Mouse (Mus musculus) layer of hippocampus, adult 9-10 months (tissue): ENCODE measurements around the gene Napsa.

Experiments
- DNase-seq: peaks from one replicate; pipeline ENCODE4 v3.0.0; 2022; ENCODE audit warnings: low spot score

Napsa gene

DNA sequence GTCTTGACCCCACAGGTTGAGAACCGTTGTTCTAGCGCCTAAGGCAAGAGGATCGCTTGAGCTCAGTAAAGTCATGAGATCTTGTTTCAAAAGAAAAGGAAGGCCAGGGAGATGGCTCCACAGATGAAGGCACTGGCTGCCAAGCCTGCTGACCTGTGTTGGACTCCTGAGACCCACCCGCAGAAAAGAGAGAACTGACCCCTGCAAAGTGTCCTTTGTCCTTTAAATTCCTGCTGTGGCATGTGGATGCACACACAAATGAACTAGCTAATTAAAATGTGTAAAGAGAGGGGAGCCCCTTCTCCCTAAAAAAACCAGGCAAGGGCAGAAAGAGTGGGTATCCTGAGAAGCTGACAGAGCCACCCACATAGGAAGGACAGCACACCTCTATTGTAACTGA, 369 bp upstream of the Napsa start:
- DNase-seq = no peak

DNA sequence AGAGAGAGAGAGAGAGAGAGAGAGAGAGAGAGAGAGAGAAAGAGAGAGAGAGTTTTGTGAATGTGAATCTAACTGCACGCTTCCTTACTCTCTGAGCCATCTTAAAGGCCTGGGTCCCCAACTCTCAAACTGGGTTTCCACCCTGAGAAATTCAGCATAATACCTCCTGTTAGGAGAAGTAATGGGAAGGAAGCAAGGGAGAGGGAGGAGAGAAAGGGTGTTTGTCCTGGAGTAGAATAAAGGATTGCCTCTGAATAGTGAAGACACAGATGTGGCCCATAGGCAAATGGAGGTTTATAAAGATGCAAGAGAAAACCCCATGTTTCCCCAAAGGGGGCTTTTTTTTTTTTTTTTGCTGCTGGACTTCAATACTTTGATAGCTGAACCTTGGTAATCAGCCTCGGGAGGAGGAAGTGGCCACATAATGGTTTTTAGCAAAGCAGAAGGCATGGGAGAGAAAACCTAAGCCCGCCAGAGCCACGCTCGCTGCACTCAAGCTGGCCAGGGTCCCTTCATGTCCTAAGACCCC, 840 bp downstream of the Napsa start:
- DNase-seq = no peak

DNA sequence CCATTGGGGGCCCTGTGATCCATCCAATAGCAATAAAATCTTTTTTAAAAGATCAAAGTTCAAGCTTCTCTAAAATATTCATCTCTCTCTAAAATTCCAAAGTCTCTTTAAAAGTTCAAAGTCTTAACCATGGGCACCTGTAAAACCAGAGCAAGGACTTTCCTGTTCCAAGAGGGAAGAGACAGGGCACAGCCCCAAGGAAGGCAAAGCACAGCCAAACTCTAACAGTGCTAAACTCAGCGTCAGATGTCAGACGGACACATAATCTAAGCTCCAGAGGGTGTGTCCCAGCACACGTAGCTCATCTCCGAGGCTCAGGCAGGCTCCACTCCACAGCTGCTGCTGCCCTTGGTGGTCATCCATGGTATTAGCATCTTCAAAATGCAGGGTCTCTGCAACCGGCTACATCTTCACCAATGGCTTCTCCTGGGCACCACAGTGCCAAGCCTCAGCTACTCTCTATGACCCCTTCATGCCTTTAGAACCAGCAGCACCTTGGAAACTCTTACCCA, 4.2 kb downstream of the Napsa start:
- no peak for DNase-seq

DNA sequence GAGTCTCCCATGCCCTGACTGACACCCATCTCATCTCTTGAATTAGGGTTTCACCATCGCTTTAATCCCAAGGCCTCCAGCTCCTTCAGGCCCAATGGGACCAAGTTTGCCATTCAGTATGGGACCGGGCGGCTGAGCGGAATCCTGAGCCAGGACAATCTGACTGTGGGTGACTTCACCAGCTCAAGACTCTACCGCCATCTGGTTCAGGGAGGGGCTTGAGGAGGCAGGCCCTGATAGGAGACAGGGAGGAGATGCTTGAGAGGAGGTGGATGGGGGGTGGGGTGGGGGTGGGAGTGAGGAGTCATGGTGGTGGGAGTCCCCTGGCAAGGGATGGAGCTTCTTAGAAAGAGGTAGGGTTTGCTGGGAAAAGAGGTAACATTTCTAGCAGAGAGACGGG, 9.5 kb downstream of the Napsa start:
- DNase-seq = no peak

DNA sequence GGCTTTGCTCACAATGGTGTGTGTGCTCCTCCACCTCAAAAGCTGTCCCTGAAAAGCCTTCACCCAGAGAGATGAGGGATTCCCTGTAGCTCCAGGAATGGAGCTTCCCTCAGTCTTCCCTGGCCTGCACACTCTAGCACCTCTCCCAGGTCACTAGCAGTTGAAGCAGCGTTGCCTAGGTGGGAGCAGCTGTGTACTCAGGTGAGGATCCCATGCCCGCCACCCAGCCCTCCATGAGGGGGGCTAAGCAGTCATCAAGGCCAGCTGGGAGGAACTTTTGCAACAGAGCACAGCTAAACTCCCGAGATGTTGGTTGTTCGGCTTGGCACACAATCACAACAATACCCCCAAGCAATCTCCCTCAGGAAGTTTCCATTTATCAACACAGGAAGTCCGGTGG, 10.5 kb downstream of the Napsa start:
- DNase-seq = no peak

DNA sequence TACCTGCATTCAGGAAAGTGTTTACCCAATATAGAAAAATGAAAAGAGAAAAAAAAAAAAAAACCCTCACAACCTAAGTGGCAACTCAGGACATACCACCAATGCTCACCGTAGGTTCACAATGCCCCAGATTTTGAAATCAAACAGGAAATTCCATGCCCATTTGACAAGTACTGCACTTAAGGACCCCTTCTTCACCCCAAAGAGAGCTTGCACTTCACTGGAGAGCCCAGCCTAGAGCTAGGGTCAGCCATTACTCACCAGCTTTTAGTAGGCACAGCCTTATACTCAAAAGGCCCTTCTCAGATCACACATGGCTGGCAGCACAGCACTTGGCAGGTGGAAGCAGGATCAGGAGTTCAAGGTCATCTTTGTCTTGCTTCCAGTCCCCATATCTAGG, 11.0 kb downstream of the Napsa start:
- no peak for DNase-seq

DNA sequence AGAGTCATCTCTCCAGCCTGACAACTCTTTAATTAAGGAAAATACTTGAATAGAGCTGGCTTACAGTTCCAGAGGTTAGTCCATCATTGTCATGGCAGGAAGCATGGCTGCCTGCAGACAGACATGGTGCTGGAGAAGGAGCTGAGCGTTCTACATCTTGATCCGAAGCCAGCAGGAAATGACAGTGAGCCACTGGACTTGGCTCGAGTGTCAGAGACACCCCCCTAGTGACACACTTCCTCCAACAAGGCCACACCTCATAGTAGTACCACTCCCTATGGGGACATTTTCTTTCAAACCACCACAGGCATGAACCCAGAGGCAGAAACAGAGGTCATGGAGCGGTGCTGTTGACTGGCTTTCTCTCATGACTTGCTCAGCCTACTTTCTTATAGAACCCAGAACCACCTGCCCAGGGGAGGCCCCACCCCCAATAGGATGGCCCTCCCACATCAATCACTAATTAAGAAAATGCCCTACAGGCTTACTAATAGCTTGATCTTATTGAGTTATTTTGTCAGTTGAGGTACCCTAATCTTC, 12.2 kb downstream of the Napsa start:
- no peak for DNase-seq

DNA sequence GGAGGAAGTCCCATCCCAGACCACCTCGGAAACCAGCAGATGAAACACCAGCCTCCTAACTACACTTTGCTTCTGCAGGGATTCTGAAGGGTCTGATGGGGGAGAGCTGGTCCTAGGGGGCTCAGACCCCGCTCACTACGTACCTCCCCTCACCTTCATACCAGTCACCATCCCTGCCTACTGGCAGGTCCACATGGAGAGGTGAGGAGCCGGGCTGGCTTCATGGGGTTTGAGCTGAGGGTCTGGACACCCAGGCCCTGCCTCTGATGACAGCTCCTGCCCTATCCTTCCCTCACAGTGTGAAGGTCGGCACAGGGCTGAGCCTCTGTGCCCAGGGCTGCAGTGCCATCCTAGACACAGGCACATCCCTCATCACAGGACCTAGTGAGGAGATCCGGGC, 12.7 kb downstream of the Napsa start:
- DNase-seq = no peak

DNA sequence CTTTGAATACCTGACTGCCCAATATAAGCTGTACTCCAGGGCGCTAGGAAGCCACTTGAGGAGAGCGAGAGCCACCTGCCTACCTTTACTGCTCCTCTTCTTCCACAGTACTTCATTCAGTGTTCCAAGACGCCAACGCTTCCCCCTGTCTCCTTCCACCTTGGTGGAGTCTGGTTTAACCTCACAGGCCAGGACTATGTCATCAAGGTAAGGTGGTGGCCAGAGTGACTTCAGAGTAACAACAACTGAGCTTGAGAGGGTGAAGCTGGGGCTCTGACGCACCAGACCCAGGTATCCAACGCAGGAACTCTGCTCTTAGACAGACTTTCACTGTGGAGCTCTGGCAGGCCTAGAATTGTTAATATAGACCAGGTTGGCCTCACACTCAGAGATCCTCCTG, 13.4 kb downstream of the Napsa start:
- no peak for DNase-seq

DNA sequence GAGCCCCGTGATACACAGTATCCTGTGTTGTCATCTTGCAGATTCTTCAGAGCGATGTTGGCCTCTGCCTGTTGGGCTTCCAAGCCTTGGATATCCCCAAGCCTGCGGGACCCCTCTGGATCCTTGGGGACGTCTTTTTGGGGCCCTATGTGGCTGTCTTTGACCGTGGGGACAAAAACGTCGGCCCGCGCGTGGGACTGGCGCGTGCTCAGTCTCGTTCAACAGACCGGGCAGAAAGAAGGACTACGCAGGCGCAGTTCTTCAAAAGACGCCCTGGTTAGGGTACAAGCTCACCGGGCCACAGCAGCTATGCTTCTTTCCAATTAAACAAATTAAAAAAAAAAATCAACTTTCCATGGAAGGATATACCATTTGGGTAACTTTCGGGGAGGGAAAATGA, 14.3 kb downstream of the Napsa start:
- peak; percentile 65 for DNase-seq

DNA sequence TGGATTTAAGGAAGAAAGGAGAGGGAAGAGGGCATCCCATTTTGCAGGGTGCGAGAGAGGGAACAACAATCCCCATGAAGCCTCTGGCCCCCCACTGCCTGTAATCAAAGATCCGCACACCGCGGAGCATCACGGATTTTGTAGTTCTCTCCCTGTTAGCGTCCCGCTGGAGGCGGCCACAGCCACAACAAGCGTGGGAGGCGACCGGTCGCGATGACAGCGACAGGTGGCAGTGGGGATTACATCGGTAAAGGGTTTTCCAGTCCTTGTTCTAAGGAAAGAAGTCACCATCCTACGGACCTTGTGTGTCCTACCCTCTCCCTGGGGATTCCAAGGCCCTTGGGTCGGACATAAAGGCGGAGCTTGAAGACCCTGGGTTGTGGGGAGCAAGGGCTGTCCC, 14.8 kb downstream of the Napsa start:
- DNase-seq = peak; percentile 76

DNA sequence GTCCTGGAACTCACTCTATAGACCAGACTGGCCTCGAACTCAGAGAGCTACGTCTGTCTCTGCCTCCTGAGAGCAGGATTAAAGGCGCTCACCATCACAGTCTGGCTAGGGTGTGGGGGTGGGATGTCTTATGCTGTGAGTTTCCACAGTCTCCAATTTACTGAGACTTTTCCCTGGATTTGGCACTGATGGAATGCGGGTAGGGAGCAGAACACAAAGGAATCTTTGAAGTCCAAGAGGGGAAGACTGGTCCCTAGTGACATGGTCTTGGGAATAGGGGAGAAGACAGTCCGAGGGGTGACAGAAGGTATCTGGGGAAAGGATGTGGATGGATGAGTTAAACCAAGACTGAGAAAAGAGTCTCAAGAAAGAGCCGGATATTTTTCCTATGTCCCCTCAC, 15.5 kb downstream of the Napsa start:
- DNase-seq = no peak

DNA sequence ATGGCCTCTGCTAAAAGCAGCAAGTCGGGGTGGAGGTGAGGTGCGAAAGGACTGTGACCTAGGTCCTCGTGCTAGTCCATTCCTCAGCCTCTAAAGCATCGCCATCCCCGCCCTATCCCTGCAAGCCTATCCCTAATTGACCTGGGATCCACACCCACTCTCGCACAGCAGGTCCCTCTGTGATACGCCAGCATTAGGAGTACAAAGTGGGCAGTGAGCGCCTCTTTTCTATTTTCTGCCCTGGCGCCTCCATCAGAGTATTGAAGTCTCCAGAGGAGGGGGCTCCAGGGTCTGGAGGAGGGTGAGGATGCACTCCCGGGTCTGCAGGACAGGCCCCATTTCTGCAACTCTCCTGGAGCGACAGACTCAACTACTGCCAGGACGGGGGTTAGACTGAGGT, 16.2 kb downstream of the Napsa start:
- DNase-seq = no peak

DNA sequence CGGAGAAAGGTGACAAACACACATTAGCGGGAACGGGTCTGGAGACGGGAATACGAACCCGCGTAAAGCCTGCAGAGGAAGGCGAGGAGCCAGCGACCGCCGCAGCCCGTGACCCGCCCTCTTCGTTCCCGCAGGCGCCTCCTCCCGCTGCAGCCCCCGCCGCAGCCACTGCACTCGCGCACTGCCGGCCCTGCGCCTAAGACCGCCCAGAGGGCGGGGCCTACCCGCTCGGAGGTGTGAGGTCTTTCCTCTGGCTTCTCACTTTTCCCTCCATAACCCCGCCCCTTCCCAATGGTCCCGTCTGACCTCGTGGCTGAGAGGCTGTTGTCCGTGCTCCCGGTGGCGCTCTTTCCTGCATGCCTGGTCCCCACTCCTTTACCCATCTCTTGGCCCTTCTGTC, 17.0 kb downstream of the Napsa start:
- DNase-seq = no peak

DNA sequence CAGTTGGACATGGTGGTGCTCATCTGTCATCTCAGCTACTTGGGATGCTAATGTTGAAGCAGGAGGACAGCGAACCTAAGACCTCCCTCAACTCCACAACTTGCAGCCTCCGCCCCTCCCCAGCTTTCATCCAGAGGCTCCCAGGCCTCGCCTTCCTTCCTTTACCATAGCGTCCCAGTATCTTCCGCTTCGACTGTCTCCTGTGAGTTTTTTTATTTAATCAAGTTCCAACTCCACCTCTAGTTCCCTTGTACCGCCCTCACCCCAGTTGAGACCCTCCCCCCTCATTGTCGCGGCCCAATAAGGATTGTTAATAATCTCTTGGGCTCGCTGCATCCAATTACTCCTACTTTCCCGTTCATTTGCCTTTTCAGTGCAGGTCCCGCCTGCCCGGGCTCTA, 17.8 kb downstream of the Napsa start:
- no peak for DNase-seq

DNA sequence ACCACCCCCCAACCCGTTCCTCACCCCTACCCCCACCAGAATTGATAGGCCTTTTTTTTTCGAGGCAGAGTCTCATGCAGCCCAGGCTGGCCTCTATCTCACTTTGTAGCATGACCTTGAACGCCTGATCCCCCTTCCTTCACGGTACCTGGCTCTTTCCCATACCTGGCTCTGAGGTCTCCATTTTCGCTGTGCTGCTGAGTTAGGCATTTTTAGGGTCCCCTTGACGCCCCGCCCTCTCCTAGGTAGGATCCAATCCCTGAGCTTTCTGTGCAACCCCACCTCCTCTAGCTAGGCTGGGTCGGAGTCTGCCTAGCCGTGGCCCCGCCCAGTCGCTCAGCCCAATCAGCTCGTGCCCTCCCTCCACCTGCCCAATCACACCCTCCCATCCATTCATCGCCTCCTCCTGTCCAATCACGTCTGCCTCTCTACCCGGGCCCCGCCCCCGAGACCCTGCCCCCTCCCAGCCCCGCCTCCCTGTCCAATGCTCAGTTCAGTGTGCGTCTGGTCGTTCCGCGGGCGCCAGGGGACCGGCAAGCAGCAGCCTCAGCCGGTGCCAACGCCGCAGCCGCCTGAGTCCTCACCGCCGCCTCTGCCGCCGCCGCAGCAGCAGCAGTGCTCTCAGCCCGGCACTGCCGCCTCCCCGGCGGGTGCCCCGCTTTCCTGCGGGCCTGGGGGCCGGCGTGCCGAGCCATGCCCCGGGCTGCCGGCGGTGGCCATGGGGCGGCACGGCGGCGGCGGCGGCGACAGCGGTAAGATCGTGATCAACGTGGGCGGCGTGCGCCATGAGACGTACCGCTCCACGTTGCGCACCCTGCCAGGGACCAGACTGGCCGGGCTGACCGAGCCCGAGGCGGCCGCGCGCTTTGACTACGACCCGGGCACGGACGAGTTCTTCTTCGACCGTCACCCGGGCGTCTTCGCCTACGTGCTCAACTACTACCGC, 18.5 kb downstream of the Napsa start, which contains the start of gene Kcnc3:
Gene Kcnc3 (plus strand): TSS at position 263 of the 946 bp plus-strand sequence.
- peak; percentile 71 for DNase-seq

DNA sequence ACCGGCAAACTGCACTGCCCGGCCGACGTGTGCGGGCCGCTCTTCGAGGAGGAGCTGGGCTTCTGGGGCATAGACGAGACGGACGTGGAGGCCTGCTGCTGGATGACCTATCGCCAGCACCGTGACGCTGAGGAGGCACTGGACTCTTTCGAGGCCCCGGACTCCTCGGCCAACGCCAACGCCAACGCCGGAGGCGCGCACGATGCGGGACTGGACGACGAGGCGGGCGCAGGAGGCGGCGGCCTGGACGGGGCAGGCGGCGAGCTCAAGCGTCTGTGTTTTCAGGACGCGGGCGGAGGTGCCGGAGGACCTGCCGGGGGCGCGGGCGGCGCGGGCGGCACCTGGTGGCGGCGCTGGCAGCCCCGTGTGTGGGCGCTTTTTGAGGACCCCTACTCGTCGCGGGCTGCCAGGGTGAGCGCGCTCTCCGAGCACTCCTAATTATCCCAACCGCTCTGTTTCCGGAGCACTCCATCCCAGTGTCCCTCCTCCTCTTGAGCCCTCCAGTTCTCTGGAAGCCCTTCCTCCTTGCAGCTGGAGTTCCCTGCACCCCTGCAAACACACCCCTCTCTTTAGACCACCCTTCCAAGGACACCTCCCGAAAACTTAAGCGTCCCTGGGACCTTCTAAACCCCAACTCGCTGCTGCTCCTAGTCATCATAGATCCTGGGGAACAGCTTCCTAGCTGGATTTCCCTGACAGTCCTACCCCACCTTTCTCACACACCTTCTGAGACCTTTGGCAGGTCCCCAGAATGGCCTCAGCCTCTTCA, 19.4 kb downstream of the Napsa start:
- no peak for DNase-seq

DNA sequence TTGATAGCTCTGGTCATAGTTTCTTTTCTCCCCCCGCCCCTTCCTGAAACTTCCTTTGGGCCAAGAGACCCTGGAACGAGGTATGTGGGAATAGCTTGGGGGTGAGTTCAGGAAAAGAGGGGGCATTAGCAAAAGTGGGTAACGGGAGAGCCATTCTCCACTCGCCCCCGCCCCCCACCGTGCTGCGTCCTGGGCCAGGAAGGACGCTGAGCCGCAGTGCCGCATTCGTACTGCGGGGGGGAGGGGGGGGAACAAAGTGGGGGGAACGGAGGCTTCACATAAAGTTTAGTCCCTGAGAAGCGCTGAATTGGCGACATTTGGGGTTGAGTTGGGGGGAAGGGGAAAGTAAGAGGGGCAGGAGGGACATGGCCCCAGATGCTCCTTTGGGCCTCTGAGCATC, 20.9 kb downstream of the Napsa start:
- no peak for DNase-seq

DNA sequence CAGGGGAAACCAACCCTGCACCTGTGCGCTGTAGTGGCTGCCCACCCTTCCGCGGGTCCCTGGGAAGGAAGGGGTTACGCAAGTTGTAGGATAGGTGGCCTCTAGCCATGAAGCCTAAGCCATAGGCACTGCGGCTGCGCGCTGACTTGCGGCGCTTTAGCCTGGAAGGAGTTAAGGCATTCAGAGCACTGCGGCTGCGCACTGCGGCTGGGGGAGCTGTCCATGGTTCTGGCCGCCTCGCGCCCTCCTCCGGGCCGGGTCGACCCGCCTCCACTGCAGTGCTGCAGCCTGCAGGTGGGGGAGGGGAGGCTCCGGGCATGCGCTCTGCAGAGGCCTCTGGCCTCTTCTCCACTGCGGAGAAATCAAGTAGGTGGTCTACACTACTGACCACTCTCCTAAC, 21.6 kb downstream of the Napsa start:
- peak; percentile 61 for DNase-seq

DNA sequence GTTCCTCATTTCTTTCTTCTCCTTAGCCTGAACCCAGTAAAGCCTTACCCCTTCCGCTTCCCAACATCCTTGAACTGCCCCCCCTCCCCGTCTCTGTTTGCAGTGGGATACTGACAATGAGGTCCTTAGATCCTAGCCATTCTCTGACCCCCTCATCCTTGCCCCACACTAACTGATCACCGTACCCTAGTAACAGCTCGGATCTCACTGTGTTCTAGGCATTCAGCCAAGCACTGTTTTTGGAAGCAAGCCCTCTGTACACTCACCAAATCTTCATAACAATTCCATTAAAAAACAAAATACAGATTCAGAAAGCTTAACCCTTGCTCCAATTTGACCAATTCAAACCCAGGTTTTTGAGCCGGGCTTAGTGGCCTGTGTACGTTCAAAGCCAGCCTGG, 22.1 kb downstream of the Napsa start:
- no peak for DNase-seq

DNA sequence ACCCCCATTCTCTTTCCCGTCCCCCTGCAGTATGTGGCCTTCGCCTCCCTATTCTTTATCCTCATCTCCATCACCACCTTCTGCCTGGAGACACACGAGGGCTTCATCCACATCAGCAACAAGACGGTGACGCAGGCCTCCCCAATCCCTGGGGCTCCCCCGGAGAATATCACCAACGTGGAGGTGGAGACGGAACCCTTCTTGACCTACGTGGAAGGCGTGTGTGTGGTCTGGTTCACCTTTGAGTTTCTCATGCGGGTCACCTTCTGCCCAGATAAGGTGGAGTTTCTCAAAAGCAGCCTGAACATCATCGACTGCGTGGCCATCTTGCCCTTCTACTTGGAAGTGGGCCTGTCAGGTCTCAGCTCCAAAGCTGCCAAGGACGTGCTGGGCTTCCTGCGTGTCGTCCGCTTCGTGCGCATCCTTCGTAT, 23.0 kb downstream of the Napsa start:
- DNase-seq = no peak

DNA sequence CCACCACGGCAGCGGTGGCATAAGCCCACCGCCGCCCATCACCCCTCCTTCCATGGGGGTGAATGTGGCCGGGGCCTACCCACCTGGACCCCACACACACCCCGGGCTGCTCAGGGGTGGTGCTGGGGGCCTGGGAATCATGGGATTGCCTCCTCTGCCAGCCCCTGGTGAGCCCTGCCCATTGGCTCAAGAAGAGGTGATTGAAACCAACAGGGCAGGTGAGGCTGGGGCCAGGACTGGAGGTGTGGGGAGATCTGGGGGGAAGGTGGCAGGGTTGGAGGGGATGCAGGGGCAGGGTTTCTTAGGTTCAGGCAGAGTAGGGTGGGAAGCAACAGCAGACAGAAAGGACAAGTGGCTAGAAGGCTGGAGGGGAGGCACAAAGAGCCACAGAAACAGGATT, 23.9 kb downstream of the Napsa start:
- no peak for DNase-seq
